Mouse (Mus musculus) kidney, embryonic 16.5 days (tissue): Measurements from ENCODE around the gene Sec24b. TPM values are rescaled to one million over a fixed set of nuclear protein-coding genes. Genes with fewer than 3 reads are reported as not detected.

Source experiments
- ATAC-seq: fragments of 200-750 bp; cut with Nextera tagmentation; 2 replicates; pipeline ENCODE4 v1.8.0; 2017; ENCODE audit warnings: moderate TSS enrichment; ENCODE audit not compliant: low FRiP score, low TSS enrichment
- H3K27ac ChIP-seq: fragments of 300-500 bp; sonication (generic); 2 replicates; pipeline ENCODE4 v1.5.1; 2014; ENCODE audit warnings: low read length
- H3K27me3 ChIP-seq: fragments of 300-500 bp; sonication (generic); 2 replicates; pipeline ENCODE4 v1.6.1; 2014; ENCODE audit warnings: low read length, control low read depth, mixed read lengths; ENCODE audit not compliant: insufficient read depth
- H3K36me3 ChIP-seq: fragments of 300-500 bp; sonication (generic); 2 replicates; pipeline ENCODE4 v1.6.1; 2014; ENCODE audit warnings: low read length, control low read depth, mixed read lengths; ENCODE audit not compliant: insufficient read depth
- H3K4me1 ChIP-seq: fragments of 300-500 bp; sonication (generic); 2 replicates; pipeline ENCODE4 v1.6.1; 2014; ENCODE audit warnings: low read length, control low read depth, mixed read lengths; ENCODE audit not compliant: insufficient read depth
- H3K4me2 ChIP-seq: fragments of 300-500 bp; sonication (generic); replicated peaks from 2 replicates; pipeline ENCODE4 v1.6.1; 2014; ENCODE audit warnings: low read depth, low read length
- H3K4me3 ChIP-seq: fragments of 300-500 bp; sonication (generic); 2 replicates; pipeline ENCODE4 v1.5.1; 2014; ENCODE audit warnings: mild to moderate bottlenecking, low read length
- H3K9ac ChIP-seq: fragments of 300-500 bp; sonication (generic); replicated peaks from 2 replicates; pipeline ENCODE4 v1.6.1; 2014; ENCODE audit warnings: low read length
- H3K9me3 ChIP-seq: fragments of 300-500 bp; sonication (generic); 2 replicates; pipeline ENCODE4 v1.6.1; 2016; ENCODE audit warnings: low read length, control low read depth
- WGBS: fragments of 180-500 bp; shearing (Covaris S2); extraction: QIAGEN DNeasy Blood & Tissue Kit; methylation state at CpG from one replicate; pipeline ENCODE4 v1.1.7; 2014; 5-methylcytosine and 5-hydroxymethylcytosine counted together
- polyA plus RNA-seq: library from polyadenylated mRNA; unstranded; fragments of >200 nt; fragmentation: Nextera tagmentation; extraction: Ambion mirVana; gene quantifications from 2 replicates; pipeline ENCODE4 v1.2.1, GENCODE M21; 2015

The Sec24b gene
- polyA plus RNA-seq, 1 experiment from 2014 or later, result 35.3 TPM

DNA sequence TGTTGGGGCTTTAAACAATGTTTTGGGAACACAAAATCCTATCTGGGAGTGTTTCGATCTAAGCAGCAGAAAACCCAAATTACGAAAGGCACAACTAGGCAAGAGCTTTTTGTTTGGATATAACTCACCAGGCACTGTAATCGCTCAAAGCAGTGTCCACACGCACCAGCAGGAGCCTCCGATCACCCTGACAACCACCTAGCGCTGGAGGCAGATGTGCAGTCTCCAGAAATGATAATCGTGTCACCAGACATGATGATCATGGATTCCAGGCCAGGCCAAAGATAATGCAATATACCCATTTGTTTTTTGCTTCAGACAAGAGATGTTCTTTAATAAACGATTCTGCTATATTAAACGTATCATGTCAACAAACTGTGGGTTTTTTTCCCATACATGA, 93.5 kb downstream of the Sec24b start:
- H3K4me2 ChIP-seq, result no peak overlapping the region
- H3K36me3 ChIP-seq, result no peaks in the 10 kb centered on the region
- no peak for ATAC-seq
- 86% methylated on average over 9 of the region's 9 CpGs for WGBS
- peaks cover 18% of the 10 kb centered on the region for H3K4me1 ChIP-seq
- H3K9ac ChIP-seq, result no peak overlapping the region
- no peak overlapping the region for H3K27ac ChIP-seq
- peaks cover 23% of the 10 kb centered on the region for H3K27me3 ChIP-seq
- no peaks in the 10 kb centered on the region for H3K9me3 ChIP-seq
- no peak overlapping the region for H3K4me3 ChIP-seq

DNA sequence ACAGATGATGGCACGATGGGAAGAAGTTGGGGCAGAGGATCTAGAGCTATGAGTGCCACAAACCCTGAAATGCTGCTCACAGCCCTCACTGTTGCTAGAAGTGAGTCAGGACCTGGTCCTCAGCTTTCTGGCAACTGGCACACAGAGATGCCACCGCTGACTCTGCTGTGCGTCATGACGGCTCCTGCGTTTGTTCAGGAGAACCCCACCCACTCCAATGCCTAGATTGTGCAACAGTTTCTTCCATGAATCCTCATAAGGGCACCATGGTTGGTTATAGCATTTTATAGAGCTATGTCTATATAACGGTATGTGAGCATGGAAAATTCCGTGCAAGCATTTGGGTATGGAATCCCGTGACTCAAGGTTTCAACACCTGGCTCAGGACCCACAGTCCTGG, 96.7 kb downstream of the Sec24b start:
- Histone ChIP-seq H3K9me3 (no peaks in the 10 kb centered on the region), H3K36me3 (no peaks in the 10 kb centered on the region), H3K4me2 (no peak overlapping the region), H3K27me3 (peaks cover 17% of the 10 kb centered on the region), H3K4me3 (no peak overlapping the region), H3K9ac (no peak overlapping the region), H3K4me1 (peaks cover 7% of the 10 kb centered on the region; the same call in 1 of the 2 replicates), H3K27ac (no peak overlapping the region)
- 89% methylated on average over 8 of the region's 8 CpGs for WGBS
- no peak for ATAC-seq

DNA sequence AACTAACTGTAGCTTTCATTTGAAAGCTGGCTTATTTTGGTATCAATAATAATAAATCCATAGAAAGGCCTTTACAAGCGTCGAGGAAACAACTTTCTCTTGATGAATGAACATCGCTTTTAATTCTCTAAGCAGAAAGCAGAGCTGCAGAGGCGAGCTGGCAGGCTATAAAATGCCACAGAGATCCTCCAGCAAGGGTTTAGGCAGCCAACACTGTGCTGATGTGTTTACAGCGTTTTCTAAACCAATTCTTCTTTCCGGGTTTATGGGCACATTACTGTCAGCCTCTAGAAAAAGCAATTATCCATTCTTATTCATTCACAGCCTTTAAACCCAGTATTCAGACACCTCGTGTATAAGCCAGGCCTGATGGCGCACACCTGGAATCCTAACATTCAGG, 98.8 kb downstream of the Sec24b start:
- 56% methylated on average over 8 of the region's 8 CpGs for WGBS

DNA sequence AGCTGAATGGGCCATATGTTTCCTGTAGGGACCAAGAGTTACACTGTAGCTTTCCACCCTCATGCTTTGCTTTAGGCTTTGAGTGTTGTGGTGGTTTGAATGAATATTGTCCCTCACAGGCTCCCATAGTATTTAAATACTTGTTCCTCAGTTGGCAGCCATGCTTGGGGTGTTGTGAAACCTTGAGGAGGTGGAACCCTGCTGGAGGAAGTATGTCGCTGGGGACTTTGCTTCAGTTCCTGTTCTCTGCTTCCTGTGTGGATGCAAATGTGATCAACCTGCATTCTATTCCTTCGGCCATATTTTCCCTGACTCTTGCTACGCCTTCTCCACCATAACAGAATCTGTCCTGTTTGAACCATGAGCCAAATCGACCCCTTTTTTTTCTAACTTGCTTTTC, 108.1 kb downstream of the Sec24b start:
- WGBS, result 84% methylated on average over 4 of the region's 4 CpGs
- Histone ChIP-seq H3K9me3 (no peaks in the 10 kb centered on the region), H3K27ac (no peak overlapping the region), H3K4me1 (no peaks in the 10 kb centered on the region), H3K9ac (no peak overlapping the region), H3K36me3 (no peaks in the 10 kb centered on the region), H3K4me2 (no peak overlapping the region), H3K4me3 (no peak overlapping the region), H3K27me3 (no peaks in the 10 kb centered on the region)
- no peak for ATAC-seq

More for the DNA sequence above, 98.8 kb downstream of the Sec24b start:
- no peak for ATAC-seq
- H3K27ac ChIP-seq, result no peak overlapping the region
- H3K9ac ChIP-seq, result no peak overlapping the region
- no peaks in the 10 kb centered on the region for H3K4me1 ChIP-seq
- H3K4me3 ChIP-seq, result no peak overlapping the region
- no peaks in the 10 kb centered on the region; the same call in 1 of the 2 replicates for H3K27me3 ChIP-seq
- no peak overlapping the region for H3K4me2 ChIP-seq
- H3K36me3 ChIP-seq, result no peaks in the 10 kb centered on the region
- no peaks in the 10 kb centered on the region for H3K9me3 ChIP-seq

DNA sequence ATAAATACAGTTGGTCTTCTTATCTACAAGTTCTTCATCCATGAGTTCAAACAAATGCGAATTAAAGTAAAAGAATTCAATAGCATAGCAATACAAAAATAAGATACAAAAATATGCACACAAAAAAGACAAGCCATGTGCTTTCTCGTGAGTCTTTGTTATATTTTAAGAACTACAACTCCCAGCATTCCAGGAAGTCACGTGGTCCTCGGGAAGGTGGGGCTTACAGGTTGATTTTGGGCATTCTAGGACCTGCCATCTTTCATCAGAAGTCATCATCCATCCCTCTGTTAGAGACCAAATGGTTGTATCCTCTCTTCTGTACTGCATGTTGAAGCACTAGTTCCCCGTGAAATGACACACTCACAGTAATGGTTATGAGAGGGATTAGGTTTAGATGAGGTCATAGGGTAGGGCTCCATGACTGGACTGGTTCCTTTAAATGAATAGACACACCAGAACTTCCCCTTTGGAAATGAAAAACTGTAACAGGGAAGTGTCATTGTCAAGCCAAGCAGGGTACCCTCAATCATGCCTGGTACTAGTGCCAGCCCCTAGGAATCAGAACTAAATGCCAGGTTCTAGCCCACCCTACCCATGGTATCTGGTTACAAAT, 112.1 kb downstream of the Sec24b start:
- 82% methylated on average over 5 of the region's 5 CpGs for WGBS
- H3K4me2 ChIP-seq, result no peak overlapping the region
- no peak for ATAC-seq

DNA sequence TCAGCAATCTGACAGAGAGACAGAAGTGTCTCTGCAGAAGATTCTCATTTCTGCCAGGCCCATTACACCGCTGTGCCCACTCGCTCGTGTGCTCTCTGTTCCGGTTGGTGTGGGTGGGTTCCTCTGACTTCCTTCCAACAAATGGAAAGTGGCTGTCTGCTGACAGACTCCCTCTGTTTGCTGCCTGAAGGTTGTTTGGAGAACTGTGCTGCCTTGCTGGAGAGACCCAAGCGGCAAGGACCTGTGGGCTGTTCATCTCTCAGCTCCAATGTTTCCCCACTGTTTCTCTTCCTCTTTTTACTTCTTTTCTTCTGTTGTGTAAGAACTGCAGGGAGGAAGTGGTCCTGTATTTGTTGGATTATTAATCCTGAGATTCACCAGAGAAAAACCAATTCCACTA, 113.0 kb downstream of the Sec24b start:
- Histone ChIP-seq H3K4me1 (no peaks in the 10 kb centered on the region), H3K27ac (no peak overlapping the region), H3K9ac (no peak overlapping the region), H3K9me3 (no peaks in the 10 kb centered on the region), H3K4me3 (no peak overlapping the region), H3K27me3 (no peaks in the 10 kb centered on the region), H3K36me3 (no peaks in the 10 kb centered on the region), H3K4me2 (no peak overlapping the region)
- ATAC-seq, result no peak
- 87% methylated on average over 5 of the region's 5 CpGs for WGBS

More for the DNA sequence above, 112.1 kb downstream of the Sec24b start:
- Histone ChIP-seq H3K9ac (no peak overlapping the region), H3K27ac (no peak overlapping the region), H3K4me1 (no peaks in the 10 kb centered on the region), H3K4me3 (no peak overlapping the region), H3K27me3 (no peaks in the 10 kb centered on the region), H3K9me3 (no peaks in the 10 kb centered on the region), H3K36me3 (no peaks in the 10 kb centered on the region)

DNA sequence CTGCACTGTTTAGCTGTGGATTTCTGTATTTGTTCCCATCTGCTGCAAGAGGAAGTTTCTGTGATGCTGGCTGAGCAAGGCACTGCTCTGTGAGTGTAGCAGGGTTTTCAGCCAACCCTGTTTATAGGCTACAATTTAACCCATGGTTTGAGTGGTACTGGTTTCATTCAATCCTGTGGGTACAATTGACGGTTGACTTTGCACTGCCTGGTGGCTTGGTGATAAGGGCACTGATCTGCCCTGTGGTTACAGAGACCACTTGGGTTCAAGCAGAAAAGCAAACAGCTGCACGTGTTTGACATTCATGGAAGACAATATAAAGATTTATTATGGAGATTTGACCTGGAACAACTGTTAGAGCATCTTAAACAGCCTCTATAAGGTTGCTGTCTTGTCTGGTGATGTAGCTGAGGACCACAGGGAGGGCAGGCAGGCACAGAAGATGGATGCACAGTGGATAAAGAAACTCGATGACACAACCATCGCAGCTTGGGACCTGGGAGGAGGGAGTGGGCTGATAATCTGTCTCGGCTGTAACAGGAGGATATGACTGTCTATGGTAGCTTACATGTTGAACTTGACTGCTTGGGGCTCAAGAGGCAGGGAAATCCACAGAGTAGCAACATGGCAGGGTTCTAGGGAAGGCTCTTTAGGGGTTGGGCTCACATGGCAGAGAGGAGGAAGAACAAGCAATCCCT, 115.0 kb downstream of the Sec24b start:
- H3K4me1 ChIP-seq, result no peaks in the 10 kb centered on the region
- H3K36me3 ChIP-seq, result no peaks in the 10 kb centered on the region
- H3K27me3 ChIP-seq, result no peaks in the 10 kb centered on the region
- H3K4me3 ChIP-seq, result no peak overlapping the region
- H3K9ac ChIP-seq, result no peak overlapping the region
- no peak for ATAC-seq
- 53% methylated on average over 5 of the region's 5 CpGs for whole genome bisulfite sequencing
- H3K9me3 ChIP-seq, result no peaks in the 10 kb centered on the region
- no peak overlapping the region for H3K27ac ChIP-seq
- no peak overlapping the region for H3K4me2 ChIP-seq

DNA sequence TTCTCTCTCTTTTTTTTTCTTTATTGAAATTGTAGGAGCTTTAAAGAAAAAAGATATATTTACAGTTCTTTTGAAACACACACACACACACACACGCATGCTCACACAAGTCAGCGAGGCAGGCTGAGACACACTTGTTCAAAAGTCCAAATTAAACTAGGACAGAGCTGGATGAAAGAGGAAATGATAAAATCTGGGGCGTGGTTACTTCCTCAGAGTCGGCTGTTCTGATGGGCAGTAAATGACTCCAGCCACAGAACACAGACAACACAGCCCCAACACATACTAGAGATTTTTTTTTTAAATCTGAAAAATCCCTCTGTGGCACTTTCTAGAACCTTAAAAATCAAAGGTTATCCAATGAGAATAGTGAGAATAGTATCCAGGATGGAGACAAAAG, 117.5 kb downstream of the Sec24b start:
- Histone ChIP-seq H3K4me1 (no peaks in the 10 kb centered on the region), H3K4me3 (no peak overlapping the region), H3K9me3 (no peaks in the 10 kb centered on the region), H3K27me3 (no peaks in the 10 kb centered on the region), H3K9ac (no peak overlapping the region), H3K27ac (no peak overlapping the region), H3K36me3 (no peaks in the 10 kb centered on the region), H3K4me2 (no peak overlapping the region)
- no peak for ATAC-seq
- 75% methylated on average over 4 of the region's 4 CpGs for WGBS

DNA sequence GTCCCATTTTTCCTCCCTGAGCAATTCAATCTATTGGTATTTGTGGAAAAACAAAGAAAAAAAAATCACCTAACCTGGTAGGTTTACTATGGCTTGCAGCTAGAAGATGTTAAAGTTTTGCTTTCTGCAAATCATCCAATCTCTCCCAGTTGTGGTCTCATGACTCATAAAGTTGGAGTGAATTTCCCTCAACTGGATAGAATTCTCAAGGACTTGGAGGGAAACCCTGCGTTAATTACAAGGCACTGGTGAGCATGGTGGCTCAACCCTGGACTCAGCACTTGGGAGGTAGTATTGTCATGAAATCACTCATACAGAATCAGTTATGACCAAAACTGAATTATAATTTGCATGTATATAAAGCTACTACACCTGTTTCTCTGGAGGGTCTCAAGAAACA, 120.1 kb downstream of the Sec24b start:
- no peaks in the 10 kb centered on the region for H3K36me3 ChIP-seq
- no peak overlapping the region for H3K4me2 ChIP-seq
- no peaks in the 10 kb centered on the region for H3K9me3 ChIP-seq
- H3K27ac ChIP-seq, result no peak overlapping the region
- 87% methylated on average over 1 of the region's 1 CpGs for WGBS
- no peak overlapping the region for H3K4me3 ChIP-seq
- ATAC-seq, result no peak
- no peak overlapping the region for H3K9ac ChIP-seq
- no peaks in the 10 kb centered on the region for H3K4me1 ChIP-seq
- no peaks in the 10 kb centered on the region for H3K27me3 ChIP-seq

DNA sequence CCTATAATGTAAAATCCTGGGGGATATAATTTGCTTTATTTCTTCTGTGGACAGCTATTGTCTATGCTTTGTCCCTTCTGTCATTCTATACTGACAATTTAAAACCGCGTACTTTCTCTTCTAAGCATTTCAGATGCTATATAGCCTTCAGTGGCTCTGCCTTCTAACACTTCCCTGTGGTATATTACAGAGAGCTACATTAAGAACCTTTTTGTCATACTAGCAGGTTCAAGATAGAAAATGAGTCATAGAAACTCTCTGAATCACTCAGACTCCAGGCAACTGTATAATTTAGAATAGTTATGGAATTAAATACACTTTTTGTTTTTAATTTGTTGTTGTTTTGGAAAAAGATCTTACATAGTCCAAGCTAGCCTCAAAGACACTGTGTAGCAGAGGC, 120.6 kb downstream of the Sec24b start:
- Histone ChIP-seq H3K27me3 (no peaks in the 10 kb centered on the region), H3K27ac (no peak overlapping the region), H3K36me3 (no peaks in the 10 kb centered on the region), H3K9me3 (no peaks in the 10 kb centered on the region), H3K4me3 (no peak overlapping the region), H3K4me1 (no peaks in the 10 kb centered on the region), H3K9ac (no peak overlapping the region), H3K4me2 (no peak overlapping the region)
- 90% methylated on average over 2 of the region's 2 CpGs for WGBS
- ATAC-seq, result no peak
